Mouse (Mus musculus): ENCODE results near the gene Tenm2.

The Tenm2 gene

DNA sequence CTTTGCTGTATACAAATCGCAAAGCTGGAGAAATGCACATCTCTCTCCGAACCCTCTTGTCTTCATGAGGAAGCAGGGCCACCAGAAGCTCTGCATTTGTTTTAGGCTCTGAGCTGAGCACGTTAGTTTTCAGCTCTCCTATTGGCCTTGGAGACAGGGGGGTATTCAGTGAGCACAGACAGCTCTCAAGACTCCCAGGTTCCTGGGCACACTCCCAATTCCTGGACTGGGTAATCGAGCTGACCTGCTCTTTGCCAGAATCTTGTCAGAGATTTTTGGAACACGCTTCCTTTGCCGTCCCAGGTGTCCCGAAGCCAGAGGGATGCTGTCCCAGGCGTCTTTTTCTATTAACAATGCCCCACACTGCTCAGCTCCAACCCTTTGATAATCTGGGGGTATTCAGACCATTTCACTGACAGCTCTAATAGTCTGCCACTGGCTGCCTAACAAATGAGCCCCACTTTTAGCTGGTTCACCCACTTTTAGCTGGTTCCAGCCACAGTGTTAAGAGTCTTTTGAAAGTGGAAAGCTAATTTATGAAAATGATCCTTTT lies 1161.7 kb downstream of the Tenm2 start:
- DNase-seq (ENCODE audit: low read depth in 2 of 2, low spot score in 2 of 2): no peak

DNA sequence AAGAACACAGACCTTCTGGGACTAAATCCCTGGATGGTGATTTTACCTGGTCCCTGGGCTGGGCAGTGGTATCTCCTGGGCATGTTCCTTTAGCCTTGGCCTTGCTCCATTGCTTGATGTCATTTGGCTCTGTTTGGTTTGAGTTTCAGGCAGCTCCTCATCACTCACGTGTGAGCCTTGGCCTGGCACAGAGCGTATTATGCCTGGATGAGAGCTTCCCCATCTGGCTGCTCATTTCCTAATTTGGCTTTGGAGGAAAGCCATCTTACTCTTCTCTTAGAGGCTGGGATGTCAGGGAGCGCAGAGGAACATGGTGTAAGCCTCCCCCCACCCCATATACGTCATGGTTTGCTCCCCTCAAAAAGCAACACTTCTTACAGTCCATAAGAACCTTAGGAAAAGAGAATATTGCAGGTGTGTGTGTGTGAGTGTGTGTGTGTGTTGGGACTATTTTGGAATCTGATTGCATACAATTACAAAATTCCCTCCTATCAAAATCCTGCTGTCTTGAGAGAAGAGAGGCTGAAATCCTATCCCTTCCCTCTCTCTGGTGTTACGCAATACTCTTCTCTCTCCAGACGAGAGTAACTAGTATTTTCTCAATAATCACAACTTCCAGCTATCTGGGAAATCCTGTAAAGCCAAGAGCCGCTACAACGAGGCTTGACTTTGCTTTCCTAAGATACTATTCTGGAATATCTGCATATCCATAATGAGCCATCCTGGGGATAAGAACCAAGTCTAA lies 1162.5 kb downstream of the Tenm2 start:
- no peak for DNase-seq (ENCODE audit: low read depth in 2 of 2, low spot score in 2 of 2)

DNA sequence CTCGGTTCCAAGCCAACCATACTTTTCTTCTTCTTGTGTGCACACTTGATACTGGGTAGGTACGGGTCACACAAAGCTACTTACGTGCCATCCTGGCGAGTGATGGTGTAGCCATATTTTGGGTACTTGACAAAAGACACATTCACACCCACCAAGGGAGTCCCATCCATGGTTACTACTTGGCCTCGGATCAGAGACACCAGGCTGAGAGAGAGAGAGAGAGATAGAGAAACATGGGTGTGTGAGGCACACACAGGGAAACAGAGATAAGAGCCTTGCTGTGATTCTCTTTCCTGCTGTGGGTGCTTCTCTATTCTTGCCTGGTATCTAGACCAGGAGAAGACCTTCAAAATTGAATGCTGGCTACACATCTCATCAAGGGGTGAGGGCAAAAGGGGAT lies 1163.1 kb downstream of the Tenm2 start:
- DNase-seq (ENCODE audit: low read depth in 2 of 2, low spot score in 2 of 2): no peak

DNA sequence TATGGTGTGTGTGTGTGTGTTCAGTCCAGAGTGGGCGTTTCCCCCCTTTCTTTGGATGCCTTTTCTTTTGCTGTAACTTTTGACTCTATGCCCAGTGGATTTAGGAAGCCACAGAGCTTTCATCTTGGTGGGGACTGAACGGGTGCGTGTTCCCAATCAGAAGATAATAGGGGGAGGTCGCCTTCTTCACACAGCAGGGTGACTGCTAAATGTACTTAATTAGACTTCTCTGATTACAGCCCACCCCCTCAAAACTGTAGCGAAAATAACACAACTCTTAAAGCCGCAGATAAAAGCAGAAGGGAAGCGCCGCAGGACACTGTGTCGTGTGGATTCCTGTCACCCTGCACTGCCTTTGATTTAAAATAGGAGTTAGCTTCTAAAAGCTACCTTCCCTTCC lies 1163.7 kb downstream of the Tenm2 start:
- no peak for DNase-seq (ENCODE audit: low read depth in 2 of 2, low spot score in 2 of 2)

DNA sequence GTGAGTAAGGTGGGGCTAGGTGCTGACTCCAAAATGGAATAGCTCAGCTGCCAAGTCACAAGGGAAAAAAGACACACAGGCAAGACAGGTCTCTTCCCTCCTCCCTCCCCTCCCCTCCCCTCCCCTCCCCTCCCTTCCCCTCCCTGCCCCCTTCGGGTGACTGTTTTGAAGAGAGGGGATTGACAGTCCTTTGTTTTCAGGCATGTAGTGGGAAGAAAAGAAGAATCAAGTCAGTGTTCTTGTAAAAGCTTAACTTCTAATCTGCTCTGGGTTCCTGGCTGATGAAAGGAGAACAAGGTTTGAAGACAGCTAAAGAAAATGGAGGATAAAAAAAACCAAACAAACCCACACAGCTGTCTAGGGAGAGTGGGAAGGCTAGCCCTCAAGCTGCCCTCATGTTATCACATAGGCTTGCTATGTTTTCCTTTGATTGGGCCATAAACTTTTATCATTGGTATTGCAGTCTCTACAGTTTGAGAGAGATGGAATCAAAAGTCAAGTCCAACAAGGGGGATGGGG lies 1176.4 kb downstream of the Tenm2 start:
- DNase-seq (ENCODE audit: low read depth in 2 of 2, low spot score in 2 of 2): no peak

DNA sequence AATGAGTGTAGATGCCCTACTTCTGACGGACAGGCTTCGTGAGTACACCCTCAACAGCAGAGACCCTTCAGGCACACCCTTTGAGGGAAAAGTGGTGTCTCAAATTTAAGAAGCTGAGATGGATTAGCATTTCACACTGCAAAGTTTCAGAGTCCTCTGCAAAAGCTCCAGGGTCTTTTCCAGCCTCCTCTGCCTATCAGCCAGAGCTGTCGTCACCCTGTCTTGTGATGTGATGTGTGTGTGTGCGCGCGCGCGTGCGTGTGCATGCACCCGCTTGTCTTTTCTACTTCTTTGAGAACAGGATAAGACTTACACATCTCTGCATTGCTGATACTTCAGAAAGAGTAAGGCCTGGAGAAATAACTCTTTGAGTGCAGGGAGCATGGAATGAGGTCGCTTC lies 1179.2 kb downstream of the Tenm2 start:
- DNase-seq (ENCODE audit: low read depth in 2 of 2, low spot score in 2 of 2): no peak

DNA sequence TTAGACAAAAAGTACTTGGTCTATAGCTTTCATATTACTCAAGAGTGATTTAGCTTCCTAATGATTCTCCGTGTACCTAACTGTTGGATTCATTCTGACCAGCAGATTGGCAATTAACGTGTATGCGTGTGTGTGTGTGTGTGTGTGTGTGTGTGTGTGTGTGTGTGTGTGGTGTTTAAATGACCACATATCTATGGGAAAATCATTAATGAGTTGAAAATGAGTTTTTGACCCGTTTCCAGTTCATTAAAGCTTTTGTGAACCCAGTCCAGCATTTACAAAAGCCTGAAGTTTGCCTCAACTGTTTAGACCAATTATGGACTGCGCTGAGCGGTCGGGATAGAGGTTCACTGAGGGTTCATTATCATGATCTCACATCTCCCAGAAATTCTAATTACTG lies 1181.4 kb downstream of the Tenm2 start:
- DNase-seq (ENCODE audit: low read depth in 2 of 2, low spot score in 2 of 2): no peak

DNA sequence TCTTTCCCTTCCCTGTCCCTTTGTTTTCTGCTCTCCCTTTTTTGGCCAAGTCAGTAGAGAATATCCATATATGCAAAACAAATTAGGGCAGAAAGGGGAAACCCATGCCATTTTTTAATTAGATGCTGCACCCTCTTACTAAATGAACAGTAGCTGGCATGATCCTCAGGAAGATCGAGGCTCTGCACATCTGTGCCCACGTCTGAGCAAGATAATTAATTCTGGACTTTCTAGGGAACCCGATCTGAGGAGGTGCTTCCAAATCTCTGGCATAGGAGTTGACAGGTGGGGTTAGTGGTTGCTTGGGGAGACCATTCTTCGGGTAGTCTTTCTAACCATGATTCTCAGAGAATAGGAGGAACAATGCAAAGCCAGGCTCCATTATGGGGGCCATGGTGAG lies 1182.3 kb downstream of the Tenm2 start:
- DNase-seq (ENCODE audit: low read depth in 2 of 2, low spot score in 2 of 2): no peak

DNA sequence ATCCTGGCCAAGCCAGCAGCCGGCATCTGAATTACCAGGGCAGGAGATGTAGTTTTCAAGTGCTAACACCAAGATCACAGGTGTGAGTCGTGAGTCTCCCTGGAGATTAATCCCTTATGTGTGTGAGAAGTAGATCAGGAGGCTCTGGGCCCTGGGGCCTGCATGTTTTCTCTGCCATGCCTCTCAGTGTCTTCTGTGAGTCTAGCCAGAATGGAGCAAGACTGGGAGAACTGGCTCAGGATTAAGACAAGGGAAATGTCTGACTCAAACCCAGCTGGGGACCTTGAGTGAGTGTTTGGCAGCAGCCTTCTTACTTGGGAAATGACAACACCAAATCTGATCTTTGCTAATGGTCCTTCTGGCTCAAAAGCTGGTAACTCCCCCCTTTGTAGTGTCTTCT lies 1183.2 kb downstream of the Tenm2 start:
- no peak for DNase-seq (ENCODE audit: low read depth in 2 of 2, low spot score in 2 of 2)

DNA sequence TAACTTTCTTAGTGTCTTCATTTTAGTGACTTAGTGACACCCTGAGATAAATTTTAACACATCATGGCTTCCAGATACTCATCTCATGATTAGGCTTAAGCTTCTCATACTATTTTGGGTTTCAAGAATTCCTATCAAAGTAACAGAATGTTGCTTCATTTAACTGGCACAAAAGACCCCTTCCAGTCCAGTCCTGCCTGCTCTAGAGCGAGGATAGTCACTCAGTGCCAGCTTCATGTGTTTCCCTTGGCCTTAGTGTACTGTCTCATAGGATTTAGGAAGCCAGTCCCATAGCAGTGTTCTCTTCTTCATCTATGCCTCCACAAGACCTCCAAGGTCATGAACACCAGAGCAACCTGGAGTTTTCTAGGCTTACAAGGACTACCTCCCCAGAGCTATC lies 1183.7 kb downstream of the Tenm2 start:
- no peak for DNase-seq (ENCODE audit: low read depth in 2 of 2, low spot score in 2 of 2)

DNA sequence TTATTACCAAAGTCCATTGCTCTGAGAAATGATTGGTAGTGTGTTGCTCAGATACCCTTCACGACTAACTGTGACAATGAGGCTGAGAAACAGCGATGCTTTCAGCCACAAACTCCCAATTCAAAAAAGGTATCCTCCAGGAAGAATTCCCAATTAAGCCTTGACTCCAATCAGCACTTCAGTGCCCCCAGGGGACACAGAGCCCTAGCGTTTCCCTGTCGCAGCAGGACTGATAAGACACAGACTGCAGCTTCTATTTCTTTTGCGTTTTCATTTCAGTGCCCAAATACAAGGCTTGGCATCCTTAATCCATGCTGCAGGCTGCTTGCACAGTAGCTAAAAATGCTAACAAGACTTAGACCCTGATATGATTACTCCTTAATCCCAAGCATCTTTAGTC lies 1186.2 kb downstream of the Tenm2 start:
- DNase-seq (ENCODE audit: low read depth in 2 of 2, low spot score in 2 of 2): no peak

DNA sequence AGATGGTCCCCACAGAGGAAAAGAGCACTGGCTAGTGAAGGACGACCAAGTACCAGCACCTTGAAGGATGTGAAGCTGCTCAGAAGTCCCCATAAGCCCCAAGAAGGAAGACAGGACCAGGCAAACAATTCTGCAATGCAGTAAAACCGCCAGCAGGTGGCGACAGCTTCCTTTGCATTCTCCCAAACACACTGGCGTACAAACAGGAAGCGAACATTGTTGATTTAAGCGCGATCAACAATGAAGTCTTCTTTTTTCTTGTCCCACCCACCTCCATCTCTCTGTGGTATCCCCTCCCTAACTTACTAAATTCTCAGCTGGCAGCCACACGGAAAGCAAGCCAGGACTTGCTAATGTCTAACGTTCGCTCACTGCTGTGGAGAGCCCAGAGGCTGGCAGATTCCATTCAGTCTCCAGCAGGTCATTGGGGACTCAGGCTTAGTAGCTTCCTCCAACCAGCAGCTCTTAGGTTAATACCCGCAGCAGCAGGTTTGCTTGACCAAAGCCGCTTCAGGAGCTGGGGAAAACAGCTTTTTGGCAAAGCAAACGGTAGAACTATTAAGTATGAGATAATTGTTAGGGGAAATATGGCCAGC lies 1190.0 kb downstream of the Tenm2 start:
- no peak for DNase-seq (ENCODE audit: low read depth in 2 of 2, low spot score in 2 of 2)

DNA sequence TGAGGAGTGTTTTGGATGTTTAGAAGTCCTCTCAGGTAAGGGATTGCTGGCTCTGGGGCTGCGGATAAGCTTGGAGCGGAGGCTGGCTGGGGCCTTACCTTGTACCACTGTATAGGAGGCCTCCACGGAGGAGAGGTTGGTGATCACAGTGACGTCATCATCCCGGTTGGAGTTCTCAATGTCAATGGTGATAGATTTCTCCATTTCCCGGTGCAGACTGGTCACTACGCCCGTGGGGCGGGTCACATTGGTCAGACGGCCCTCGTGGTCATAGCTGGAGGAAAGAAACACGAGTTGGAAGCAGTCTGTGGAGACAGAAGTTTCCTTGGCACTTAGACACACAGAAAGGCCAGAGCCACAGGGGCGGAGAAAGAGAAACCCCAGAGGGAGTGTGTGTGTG lies 1194.4 kb downstream of the Tenm2 start:
- DNase-seq (ENCODE audit: low read depth in 2 of 2, low spot score in 2 of 2): no peak

DNA sequence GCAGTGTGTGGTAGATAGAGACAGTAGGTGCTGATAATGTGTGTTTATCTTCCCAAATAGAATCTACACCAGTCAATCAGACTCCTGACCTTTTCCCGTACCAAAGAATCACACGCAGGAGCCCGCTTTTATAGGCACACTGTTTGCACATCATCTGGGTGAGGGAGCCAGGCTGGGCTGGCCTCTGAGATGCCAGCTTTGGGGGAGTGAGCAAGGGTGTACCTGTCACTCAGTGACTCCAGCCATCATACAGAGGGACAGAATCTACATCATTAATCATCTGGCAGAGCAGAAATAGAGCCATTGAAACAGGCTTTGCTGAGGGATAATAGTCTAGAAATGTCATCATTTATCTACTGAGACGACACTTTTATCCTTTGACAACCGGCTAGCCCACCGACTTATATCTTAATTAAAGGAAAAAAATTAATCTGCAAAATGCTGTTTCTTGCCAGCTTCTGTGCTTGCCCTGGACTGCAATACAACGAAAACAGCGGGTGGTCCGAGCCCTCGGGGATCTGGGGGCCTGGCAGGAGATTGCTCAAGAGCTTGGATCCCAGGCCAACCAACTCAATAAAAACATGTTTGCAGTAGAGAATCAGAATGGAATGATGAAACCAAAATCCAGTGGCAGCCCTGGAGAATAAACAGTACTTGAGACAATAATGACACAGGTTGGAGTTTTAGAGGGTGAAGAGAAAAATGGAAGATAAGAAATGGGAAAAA lies 1195.1 kb downstream of the Tenm2 start:
- DNase-seq (ENCODE audit: low read depth in 2 of 2, low spot score in 2 of 2): no peak

DNA sequence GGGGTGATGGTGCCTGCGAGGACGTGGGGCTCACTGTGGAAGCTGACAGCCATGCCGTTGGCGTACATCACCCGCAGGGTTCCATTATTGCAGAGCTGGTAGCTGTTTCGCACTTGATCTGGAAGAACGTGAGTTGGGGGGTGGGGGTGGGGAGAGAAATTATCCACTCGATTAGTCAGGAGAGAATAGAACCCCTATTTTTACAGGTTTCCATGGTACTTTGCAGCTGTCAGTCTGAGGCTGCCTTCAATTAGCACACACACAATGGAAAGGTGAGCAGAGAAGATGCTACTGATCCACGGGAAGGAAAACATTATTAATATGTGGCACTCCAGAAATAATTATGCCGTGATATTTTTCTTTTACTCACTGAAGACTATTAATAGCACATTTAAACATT lies 1195.9 kb downstream of the Tenm2 start:
- no peak for DNase-seq (ENCODE audit: low read depth in 2 of 2, low spot score in 2 of 2)

DNA sequence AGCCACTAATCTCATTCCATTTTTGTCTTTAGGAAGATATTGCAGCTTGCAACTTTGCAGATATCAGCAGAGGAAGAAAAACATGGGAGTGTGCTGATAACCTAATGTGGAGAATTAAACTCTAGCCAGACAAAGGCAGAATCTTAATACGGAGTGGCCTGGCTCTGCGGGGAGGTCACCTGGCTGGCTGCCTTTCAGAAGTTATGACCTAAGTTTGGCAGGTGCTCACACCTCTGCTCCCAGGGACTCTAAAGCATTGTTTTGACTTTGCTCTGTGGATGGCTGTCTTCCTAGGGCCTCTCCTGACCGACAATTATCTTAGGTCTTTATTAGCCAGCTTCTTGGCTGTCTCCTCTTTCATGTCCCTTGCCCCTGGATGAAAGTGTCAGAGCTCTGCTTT lies 1197.4 kb downstream of the Tenm2 start:
- DNase-seq (ENCODE audit: low read depth in 2 of 2, low spot score in 2 of 2): no peak

DNA sequence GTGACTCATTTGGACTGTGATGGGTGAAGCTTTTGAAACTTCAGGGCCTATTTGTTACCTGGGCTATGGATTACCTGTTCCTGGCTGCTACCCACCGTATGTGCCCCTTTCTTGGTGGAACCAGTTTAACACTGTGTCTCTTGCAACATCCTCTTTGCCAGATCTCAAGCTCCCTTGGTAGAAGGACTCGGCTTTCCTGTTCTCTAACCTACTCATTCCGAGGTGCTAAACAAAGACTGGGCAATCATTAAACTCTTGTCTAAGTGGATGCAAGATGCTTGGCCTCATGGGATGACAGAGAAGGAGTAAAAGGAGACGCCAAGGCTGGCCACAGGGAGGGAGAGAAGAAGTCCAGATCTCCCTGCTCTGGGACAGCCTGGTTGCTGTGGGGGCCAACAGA lies 1198.5 kb downstream of the Tenm2 start:
- DNase-seq (ENCODE audit: low read depth in 2 of 2, low spot score in 2 of 2): no peak

DNA sequence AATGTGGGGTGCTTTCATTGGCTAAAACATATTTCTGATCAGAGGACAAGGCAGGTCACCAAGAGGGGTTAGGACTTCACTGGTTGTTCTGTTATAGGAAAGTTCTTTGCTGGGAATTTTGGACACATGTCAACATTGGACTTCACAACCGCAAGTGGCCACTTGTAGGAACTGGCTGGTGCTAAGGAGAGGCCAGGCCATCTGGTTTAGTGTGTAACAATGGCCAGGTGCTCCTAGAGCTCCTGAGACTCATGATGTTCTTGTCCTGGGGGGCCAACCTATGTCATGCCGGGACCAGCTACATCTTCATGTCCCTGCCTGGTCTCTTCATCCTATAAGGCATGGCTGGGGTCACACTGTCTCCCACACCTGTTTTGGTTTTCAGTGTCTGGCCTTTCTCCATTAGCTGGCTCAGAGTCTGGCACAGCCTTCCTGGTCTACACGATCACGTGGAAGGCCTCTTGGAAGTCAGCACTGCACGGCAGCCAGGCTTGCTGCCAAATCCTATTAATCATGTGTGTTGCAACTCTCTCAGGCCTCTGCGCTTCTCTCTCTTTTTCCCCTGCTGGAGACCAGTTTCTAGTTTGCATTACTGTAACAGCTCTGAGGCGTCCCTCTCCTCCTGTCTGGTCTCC lies 1199.6 kb downstream of the Tenm2 start:
- DNase-seq (ENCODE audit: low read depth in 2 of 2, low spot score in 2 of 2): no peak

DNA sequence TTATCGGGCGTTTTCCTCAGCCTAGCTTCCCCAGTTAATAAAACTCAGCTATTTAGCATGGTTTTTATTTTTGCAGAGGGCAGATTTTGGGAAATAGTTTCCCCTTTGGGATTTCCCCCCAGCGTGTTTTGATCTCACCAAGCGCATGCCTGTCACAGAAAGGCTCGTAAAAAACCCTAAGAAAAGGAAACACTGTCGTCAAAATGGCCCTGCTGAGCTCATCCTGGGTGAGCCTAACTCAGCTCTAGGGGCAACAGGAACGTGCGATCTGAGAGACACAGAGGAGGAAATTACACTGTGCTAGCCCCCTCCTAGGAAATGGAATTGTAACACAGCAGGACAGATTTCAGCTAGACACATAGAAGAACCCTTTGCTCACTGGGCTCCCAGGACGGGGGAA lies 1204.0 kb downstream of the Tenm2 start:
- no peak for DNase-seq (ENCODE audit: low read depth in 2 of 2, low spot score in 2 of 2)

DNA sequence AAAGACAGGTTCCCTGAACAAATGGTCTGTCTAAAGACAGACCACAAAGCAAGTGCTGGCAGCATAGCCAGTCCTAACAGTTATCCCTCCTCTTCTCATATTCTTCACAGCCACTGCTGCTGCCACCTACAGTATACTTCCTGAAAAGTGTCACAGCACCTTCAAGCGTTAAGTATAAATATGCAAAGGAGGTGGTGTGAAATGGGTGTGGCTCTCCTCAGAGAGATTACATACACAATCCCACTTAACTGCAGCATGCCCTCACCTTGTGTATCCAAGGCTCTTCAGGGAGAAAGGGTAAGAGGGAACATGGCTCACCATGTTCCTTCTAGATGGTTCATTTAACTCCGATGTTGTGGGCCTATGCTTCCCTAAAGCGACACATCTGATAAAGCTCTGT lies 1215.8 kb downstream of the Tenm2 start:
- DNase-seq (ENCODE audit: low read depth in 2 of 2, low spot score in 2 of 2): no peak

DNA sequence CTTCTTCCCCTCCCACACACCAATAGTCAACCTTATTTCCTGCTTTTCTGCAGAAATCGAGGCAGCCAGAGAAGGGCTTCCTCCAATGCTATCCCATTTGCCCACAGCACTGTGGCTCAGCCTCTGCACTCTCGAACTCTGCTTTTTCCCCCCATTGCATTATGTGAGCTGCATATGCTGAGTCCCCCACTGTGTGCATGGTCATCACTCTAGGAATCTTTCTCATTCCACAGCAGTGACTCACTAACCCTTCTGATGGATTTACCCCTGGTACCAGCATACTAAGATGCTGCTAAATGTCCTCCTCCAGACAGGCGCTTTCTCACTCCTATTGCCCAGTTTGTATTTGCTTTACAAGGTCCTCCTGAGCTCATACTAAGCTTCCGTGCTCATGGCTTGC lies 1222.6 kb downstream of the Tenm2 start:
- no peak for DNase-seq (ENCODE audit: low read depth in 2 of 2, low spot score in 2 of 2)

Measured in CD8-positive naive resting alpha-beta T cell, adult 2 months (primary cell).